Mouse (Mus musculus) kidney, adult 2 months (tissue): Measurements from ENCODE around the gene Prtn3.

Experiments used
- CTCF ChIP-seq: fragments of 200-500 bp; conservative IDR thresholded peaks from 2 replicates; pipeline ENCODE4 v1.5.1; 2011; ENCODE audit warnings: low read depth, mild to moderate bottlenecking, control low read depth, low read length, moderate library complexity, mixed read lengths; ENCODE audit not compliant: insufficient read depth, insufficient read length
- POLR2A ChIP-seq: fragments of 200-500 bp; IDR thresholded peaks from one replicate; pipeline ENCODE4 v1.6.1; 2011; ENCODE audit warnings: low read depth, low read length, control low read depth

- TF ChIP-seq CTCF = no peak
- TF ChIP-seq POLR2A = no peak
Observed at GRCm38 (mm10) chr10:79873313-79873712, 963 bp upstream of the Prtn3 start.
